Mouse (Mus musculus): Measurements from ENCODE around the gene Ipo11. TPM values are rescaled to one million over a fixed set of nuclear protein-coding genes. Genes with fewer than 3 reads are reported as not detected.

The Ipo11 gene
- polyA plus RNA-seq, 1 experiment from 2014 or later = 29.7 TPM

- in situ Hi-C loops (cut with MboI; ENCODE audit: low pct_unique_long_range_greater_than_20kb) = no loop called here
- no peak for DNase-seq (ENCODE audit: low read depth, low spot score)
- ChIA-PET CTCF (interaction anchor here (1.3 kb wide), 1 partner anchor 29 kb away, joined by 3 read pairs; no protein-coding TSS in a partner anchor), POLR2A (no interaction called here)
- ATAC-seq = no peak
- TF ChIP-seq CTCF (IDR thresholded peaks at IDR 0.05) = no peak
- H3K27me3 ChIP-seq = no peaks in the 10 kb centered on the region
These were observed 174.1 kb downstream of the Ipo11 start for GRCm38 (mm10) chr13:106762611-106763010.

GRCm38 (mm10) chr13:106761661-106762060 is 175.1 kb downstream of the Ipo11 start:
- ChIA-PET POLR2A (no interaction called here), CTCF (interaction anchor here (1.7 kb wide), 1 partner anchor 14 kb away, joined by 3 read pairs; no protein-coding TSS in a partner anchor)
- DNase-seq (ENCODE audit: low read depth, low spot score) = no peak
- in situ Hi-C loops (cut with MboI; ENCODE audit: low pct_unique_long_range_greater_than_20kb) = no loop called here
- no peak for ATAC-seq
- H3K27me3 ChIP-seq = no peaks in the 10 kb centered on the region
- no peak for TF ChIP-seq CTCF (IDR thresholded peaks at IDR 0.05)

- in situ Hi-C loops (cut with MboI; ENCODE audit: low pct_unique_long_range_greater_than_20kb) = no loop called here
- TF ChIP-seq CTCF (IDR thresholded peaks at IDR 0.05) = no peak
- ATAC-seq (no peak), DNase-seq (ENCODE audit: low read depth, low spot score) (no peak)
- POLR2A ChIA-PET = no interaction called here
- CTCF ChIA-PET = interaction anchor here (1.7 kb wide), 1 partner anchor 12 kb away, joined by 3 read pairs; no protein-coding TSS in a partner anchor
- no peaks in the 10 kb centered on the region for H3K27me3 ChIP-seq
These were observed 176.4 kb downstream of the Ipo11 start for GRCm38 (mm10) chr13:106760232-106760875.

- ChIA-PET POLR2A (no interaction called here), CTCF (no interaction called here)
- peak; percentile 47 for DNase-seq (ENCODE audit: low read depth, low spot score)
- no peaks in the 10 kb centered on the region for H3K27me3 ChIP-seq
- peak; percentile 98 for ATAC-seq
- TF ChIP-seq CTCF (IDR thresholded peaks at IDR 0.05) = no peak
- in situ Hi-C loops (cut with MboI; ENCODE audit: low pct_unique_long_range_greater_than_20kb) = no loop called here
These were observed 180.9 kb downstream of the Ipo11 start for GRCm38 (mm10) chr13:106755892-106756291.

GRCm38 (mm10) chr13:106754216-106754615 is 182.5 kb downstream of the Ipo11 start:
- POLR2A ChIA-PET = no interaction called here
- in situ Hi-C loops (cut with MboI; ENCODE audit: low pct_unique_long_range_greater_than_20kb) = no loop called here
- no peaks in the 10 kb centered on the region for H3K27me3 ChIP-seq
- no peak for TF ChIP-seq CTCF (IDR thresholded peaks at IDR 0.05)
- ATAC-seq (no peak), DNase-seq (ENCODE audit: low read depth, low spot score) (no peak)
- CTCF ChIA-PET = no interaction called here

- POLR2A ChIA-PET = no interaction called here
- CTCF ChIA-PET = no interaction called here
- ATAC-seq (no peak), DNase-seq (ENCODE audit: low read depth, low spot score) (no peak)
- no peaks in the 10 kb centered on the region for H3K27me3 ChIP-seq
- no peak for TF ChIP-seq CTCF (IDR thresholded peaks at IDR 0.05)
- in situ Hi-C loops (cut with MboI; ENCODE audit: low pct_unique_long_range_greater_than_20kb) = no loop called here
These were observed 184.8 kb downstream of the Ipo11 start for GRCm38 (mm10) chr13:106751951-106752350.

- CTCF ChIA-PET = no interaction called here
- no peak for DNase-seq (ENCODE audit: low read depth, low spot score)
- no peak for TF ChIP-seq CTCF (IDR thresholded peaks at IDR 0.05)
- in situ Hi-C loops (cut with MboI; ENCODE audit: low pct_unique_long_range_greater_than_20kb) = no loop called here
- ATAC-seq = no peak
- H3K27me3 ChIP-seq = no peaks in the 10 kb centered on the region
- POLR2A ChIA-PET = no interaction called here
These were observed 189.9 kb downstream of the Ipo11 start for GRCm38 (mm10) chr13:106746823-106747222.

- no peak for ATAC-seq
- CTCF ChIA-PET = no interaction called here
- no peak for TF ChIP-seq CTCF (IDR thresholded peaks at IDR 0.05)
- H3K27me3 ChIP-seq = no peaks in the 10 kb centered on the region
- in situ Hi-C loops (cut with MboI; ENCODE audit: low pct_unique_long_range_greater_than_20kb) = no loop called here
- no peak for DNase-seq (ENCODE audit: low read depth, low spot score)
- POLR2A ChIA-PET = no interaction called here
These were observed 191.6 kb downstream of the Ipo11 start for GRCm38 (mm10) chr13:106745201-106745600.

Other genes with a start within 250 kb of the Ipo11 start
- gene Dimt1, start 10.2 kb upstream of the Ipo11 start, polyA plus RNA-seq (2021) = 26.1 TPM
- gene Kif2a, start 85.2 kb upstream of the Ipo11 start, polyA plus RNA-seq (2021) = 35.0 TPM

Measured in Patski (cell line).